Mouse (Mus musculus) left cerebral cortex, adult 8-10 months (tissue): ENCODE results near the gene Gm28047. TPM values are rescaled to one million over a fixed set of nuclear protein-coding genes. Genes with fewer than 3 reads are reported as not detected.

Experiments used
- DNase-seq, 2 experiments: peaks; one replicate each; pipeline ENCODE4 v3.0.0; 2022; ENCODE audit warnings: low spot score in 2 of 2
- total RNA-seq, 4 experiments: library from RNA; stranded (reverse); gene quantifications; 2 replicates each; pipeline ENCODE4 v1.2.4; 2022

Gene Gm28047
- total RNA-seq, 4 experiments from 2014 or later: 0.91 TPM; not detected in 3

DNA sequence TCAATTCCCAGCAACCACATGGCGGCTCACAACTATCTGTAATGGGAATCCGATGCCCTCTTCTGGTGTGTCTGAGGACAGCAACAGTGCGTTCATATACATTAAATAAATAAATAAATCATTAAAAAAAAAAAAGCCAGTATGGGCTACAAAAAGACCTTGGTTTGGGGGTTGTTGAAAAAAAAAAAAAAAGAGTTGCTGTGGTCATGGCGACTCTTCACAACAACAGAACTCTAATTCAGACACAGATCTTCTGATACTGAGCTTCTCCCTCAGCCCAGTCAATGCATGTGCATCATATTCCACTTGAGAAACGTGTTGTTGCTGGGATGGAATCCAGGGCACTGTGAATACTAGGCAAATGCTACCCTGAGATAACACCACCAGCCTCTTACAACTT is 72.3 kb downstream of the Gm28047 start:
- DNase-seq: no peak

DNA sequence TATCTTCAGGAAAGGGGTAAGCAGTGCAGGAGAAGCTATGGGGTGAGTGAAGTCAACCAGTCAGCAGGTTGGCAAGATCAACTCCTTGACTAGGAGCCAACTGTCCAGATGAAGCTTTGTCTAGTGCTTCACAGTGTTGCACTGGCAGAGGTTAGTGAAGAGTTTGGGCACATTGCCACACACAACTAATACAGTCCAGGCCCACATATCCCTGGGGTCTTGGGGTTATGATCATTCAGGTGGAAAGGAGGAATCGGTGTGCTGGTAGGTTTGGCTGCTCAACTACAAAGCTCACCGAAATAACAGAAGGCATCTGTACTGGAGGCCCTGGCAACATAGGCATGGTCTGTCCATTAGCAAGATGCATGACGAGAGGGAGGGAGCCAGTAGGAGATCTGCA is 77.4 kb downstream of the Gm28047 start:
- no peak for DNase-seq

DNA sequence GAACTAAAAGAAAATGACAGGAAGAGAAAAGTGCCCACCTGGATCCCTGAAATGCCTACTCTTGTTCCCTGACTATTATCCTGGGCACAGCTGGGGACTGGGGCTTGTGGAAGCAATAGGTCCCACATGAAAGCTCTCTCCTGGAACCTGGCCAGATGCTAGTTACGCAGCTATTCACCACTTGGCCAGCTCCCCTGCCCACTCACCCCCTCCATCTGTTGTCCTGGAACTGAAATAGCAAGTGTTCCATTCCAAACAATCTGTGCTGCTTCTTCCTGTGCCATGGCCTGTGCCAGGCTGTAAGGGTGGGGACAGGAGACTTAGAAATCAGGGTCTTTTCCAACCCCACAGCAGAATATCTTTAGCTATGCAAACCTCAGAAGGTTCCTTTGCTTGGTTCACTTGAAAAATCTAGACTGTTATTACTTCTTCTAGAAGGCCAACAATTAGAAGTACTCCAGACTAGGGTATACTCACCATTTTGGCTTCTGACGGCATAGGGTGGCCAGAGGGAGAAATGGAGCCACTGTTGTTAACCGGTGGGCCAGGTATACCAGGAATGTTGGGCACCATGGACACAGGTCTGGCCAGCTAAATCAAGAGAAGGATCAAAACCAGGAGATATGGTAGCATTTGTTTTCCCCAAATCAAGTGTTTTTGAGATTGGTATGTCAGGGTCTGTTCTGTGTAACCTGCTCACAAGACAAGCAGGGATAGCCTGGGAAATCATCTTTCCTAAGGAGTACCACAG is 78.0 kb downstream of the Gm28047 start:
- DNase-seq: peak; percentile 54 to 91

DNA sequence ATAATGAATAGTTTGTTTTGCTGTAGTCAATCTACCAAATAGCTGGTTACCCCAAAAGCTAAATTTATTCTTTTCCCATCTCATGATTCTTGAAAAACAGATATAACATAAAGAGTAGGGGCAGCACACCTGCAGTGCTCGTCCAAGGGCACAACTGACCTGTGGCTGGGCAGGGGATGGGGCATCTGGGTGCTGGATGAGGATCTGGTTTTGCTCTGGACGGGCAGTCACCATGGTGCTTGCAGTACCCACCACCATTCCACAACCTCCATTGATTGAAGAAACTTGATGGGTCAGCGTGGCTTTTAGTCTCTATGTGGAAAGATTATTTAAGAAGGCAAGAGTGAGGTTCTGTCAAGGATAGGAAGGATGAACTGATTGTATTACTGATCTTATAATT is 78.6 kb downstream of the Gm28047 start:
- no peak for DNase-seq

DNA sequence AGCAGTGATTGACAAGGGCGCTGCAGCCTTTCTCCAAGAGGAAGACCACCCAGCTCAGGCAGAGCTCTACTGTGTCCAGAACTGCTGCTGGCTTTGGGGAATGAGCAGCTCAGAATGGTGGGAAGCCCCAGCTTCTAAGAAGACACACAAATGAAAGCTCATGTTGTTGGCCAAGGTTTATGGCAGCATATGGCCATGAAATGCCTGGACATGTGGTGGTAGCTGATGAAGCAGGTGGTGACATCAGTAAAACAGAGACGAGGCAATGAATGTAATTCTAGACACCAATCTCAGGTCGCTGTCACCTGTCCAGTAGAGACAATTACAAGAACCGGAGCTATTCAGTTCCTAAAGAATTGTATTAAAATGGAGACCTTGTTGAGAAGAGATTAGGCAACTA is 80.1 kb downstream of the Gm28047 start:
- DNase-seq: no peak

DNA sequence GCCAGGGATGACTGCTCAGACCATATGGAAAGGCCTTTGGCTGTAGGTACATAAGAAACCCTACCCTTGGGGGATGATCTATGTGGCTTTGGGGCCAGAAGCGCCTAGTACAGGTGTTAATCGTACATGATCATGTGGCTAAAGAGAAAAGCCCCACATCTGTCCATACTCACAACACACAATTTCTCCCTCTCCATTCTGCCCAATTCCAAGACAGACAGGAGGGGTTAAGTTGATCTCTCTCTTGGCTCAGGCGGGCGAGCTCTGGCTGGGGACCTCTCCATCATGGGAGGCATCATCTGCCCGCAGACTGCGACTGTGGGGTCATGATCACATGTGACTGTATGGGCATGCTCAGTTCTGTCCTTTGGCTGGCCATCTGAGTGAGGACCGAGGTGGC is 90.9 kb downstream of the Gm28047 start:
- no peak for DNase-seq

DNA sequence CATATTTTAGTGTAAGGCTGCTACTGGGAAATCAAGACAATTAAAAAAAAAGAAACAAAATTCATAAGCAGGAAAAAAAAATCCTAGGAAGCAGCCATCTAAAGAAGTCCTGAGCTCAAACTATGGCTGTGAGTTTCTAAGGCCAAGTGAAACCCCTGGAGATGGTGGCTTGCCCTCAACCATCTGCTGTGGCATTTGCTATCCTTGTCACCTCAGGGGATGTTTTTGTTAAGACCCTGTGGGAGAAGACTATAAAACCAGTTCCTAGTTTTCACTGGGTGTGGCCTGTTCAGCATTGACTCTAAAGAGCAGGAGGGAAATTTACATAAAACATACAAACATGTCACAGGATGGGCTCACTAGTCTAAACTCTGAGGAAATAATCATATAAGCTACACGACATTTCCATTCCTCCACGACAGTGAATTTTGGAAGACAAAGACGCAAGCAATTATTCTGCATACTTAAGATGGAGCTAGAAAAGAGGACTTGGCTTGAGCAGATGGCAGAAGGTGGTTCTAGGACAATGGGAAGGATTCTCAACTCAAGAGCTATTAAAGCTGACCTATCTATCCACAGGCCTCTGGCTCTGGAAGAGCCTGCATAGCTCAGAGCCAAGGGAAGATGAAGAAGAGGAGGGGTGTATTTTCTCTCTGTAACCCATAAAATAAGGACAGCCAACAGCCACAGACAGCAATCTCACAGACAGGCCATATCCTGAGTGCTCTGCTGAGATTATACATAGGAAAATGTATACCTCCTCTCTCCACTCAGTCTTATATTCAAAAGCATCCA is 92.6 kb downstream of the Gm28047 start:
- DNase-seq: no peak

DNA sequence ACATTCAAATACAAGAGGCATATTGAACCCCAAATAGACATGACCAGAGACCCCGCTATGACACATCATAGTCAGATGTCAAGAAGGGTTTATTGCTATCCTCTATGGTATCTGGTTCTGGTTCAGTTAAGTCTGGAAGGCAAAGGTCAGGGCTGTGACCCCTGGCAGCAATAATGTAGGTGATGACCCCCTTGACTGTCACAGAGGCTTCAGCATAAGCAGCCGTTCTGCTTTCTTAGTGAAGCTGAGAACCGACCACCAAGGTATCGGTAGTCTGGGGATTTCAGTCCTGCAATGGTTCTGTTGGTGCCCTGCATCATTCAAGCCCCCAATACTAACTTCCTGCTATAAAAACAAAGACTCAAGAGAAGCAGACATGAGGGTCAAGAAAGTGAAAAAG is 93.3 kb downstream of the Gm28047 start:
- DNase-seq: no peak

DNA sequence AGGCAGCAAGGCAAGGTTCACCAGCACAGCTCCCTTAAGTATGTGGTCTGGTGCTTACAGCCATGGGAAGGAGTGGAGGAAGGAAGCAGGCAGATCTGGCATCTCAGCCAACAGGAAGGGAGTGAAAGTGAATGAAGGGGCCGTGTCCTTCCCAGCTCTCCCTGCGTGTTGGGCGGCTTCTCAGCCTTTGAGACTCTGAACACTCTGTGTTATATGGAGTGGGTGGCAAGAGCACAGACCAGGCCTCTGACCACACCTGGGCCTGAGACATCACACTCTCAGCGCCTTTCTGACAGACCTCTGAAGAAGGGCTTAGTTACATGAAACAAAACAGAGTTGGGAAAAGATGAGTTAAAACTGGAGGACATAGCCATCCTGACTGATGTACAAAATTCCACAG is 94.3 kb downstream of the Gm28047 start:
- no peak for DNase-seq

DNA sequence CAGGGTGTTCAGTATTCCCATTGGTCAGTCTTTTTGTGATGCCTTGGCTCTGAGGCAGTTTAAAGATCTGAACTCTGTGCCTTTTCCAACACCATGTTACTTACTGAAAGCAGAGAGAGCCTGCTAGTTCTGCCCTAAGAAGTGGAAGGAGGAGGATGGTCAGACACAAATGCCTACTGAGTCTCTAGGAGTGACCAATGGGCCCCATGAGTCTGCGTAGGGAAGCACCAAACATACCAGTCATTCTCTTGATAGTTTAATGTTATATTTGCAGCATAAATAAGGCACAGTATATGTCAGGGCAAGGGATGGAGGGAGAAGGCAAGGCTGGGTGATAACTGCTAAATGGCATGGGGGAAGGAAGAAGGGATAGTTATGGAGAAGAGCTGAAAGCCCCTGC is 96.5 kb downstream of the Gm28047 start:
- no peak for DNase-seq

DNA sequence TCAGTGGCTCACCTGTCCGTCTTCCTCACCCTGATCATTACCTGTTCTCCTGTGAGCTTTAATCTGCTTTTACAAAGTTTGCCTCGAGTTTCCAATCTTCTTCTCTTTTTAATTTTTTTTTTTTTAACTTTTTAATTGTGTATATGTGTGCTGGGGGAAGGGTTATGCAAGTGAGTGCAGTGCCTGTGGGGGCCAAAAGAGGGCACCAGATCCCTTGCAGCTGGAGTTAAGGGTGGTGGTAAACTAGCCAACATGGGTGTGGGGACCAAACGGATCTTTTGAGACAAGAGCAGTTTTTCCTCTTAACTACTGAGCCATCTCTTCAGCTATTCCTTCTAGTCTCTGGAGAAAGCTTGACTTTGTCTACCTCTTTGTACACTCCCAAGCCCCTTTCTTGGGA is 96.9 kb downstream of the Gm28047 start:
- DNase-seq: no peak

DNA sequence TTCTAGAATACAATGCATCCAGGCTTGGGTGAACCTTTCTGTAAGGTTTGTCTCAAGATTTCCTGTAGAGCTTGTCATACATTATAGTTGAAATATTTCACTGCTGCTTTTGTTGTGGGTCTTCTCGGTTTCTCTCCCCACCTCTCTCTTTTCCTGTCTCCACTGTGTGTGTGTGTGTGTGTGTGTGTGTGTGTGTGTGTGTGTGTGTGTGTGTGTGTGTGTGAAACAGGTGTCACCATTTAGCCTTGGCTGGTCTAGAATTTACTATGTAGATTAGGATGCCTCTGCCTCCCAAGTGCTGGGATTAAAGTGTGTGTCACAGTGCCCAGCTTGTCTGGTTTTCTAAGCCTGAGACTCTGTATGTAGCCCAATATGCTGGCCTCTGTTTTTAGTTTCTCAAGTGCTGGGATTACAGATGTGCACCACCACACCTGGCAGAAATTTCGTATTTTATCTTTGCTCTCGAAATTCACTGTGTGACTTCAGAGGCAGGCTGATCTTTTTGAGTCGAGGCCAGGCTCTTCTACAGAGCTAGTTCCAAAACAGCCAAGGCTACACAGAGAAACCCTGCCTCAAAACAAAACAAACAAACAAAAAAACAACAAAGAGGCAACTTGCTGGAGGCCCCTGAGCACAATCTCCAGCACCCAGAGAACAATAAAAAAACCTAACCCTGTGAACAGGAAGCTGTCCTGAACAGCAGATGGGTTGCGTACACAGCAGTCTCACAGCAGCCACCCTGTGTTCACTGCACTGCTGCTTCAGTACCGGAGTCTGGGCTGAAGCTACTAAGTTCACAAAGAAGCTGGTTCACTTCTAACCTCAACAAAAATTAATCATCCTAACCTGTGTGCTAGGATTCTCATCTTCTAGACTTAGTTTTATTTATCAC is 98.5 kb downstream of the Gm28047 start:
- no peak for DNase-seq

DNA sequence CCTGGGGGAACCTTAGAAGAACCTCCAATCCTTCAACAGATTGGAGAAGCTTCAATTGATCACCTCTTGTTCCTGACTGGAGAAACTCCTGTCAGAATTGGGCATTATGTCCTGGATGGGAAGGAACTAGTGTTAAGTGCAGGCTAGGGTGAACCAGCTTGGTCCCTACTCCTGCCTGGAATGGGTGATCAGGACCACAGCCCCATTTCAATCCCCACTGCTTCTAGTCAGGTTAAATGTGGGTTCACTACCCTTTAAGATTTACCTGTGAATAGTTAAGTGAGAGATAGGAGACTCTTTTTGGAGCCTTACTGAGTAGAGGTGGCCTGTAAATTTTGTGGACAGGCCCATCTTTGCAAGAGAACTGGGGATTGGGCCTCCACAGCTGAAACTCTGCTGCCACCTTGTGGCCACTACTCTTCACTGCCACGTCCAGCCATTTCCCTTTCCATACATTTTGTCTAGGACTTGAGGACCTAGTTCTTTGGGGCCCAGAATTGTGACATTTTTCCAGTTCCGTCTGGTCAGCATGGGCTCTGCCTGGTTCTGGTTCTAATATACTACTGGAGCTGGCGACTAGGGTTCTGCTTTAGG is 99.9 kb downstream of the Gm28047 start, which contains the start of gene Npff:
Npff (minus strand) TSS at position 51 of the 594 bp plus-strand sequence.
- DNase-seq: peak in 1 of 2 experiments; percentile 63

DNA sequence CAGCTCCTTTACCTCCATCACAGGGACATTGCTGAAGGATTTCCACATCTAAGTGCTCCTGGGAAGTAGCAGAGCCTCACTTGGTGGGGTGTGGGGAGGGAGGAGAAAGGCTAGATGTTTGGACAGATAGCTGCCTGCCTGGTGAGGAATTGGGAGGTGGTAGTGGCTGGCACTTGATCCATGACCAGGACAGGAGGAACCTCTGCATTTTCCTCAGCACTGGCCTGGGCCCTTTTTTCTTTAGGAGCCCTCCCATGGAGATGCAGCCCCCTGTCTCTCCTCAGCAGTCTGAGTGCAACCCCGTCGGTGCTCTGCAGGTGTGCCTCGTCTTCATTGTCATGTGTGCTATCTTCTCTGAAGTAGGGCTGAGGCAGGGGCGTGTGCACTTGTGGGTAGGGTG is 103.4 kb downstream of the Gm28047 start:
- no peak for DNase-seq

DNA sequence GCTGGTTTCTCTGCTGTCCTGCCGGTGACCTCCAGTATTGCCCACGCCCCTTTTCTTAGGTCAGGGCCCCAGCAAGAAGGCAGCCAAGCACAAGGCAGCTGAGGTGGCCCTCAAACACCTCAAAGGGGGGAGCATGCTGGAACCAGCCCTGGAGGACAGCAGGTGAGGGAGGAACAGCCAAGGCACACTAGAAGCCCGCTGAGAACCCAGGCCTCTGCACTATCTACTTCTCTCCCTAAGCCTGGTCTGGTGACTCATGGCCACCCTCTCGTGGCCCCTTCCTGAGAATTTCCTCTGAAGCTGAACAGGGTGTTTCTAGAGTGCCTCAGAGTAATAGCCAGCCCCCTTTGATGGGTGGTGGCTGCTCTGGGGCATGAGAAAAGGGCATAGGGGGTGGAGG is 104.5 kb downstream of the Gm28047 start:
- no peak for DNase-seq

DNA sequence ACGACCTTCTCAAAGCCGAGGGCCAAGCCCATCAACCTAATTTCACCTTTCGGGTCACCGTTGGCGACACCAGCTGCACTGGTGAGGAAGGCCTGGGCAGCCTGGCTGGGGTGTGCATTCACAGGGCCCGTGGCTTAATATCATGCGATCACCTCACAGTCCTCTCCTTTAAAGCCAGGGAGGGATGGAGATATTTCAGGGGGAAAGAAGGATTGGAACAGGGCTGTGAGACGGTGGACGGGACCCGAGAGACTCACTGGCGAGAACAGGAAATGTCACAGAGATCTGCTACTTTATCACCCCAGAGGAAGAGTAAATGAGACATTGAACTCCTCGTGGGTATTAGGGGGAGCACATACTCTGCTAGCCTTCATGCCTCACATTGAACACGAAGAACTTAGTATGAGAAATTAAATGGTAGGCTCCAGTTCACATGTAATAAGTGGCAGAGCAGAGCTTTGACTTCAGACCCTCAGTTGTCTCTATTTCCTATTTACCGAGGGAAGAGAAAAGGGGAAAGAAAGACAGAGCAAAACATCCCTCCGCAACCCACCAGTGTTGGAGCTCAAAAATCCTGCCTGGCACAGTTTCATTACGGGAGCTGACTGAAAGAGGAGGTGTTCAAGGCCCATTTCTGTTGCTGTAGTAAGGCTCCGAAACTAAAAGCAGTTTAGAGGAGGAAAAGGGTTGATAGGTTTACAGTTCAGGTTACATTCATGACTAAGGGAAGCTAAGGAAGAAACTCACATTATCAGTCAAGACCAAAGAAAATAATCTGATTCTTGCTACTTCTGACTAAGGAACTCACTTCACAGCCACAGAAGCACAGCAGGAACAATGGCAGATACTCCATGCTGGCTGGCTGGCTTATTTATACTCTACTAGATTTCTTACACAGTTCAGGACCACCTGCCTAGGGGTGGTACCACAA is 105.4 kb downstream of the Gm28047 start:
- DNase-seq: no peak

DNA sequence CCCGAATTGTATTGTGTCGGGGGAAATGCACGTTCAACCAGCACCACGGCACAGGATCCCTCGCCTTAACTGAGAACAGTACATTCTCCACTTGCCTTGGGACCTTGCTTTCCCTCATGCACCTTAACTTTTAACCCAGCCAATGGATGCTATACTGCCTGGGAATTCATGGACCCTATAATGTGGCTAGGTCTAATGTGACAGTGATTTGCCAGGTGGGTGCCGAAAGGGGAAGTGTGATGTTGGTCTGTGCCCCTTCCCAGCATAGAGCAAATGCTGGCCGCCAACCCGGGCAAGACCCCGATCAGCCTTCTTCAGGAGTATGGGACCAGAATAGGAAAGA is 106.0 kb downstream of the Gm28047 start:
- no peak for DNase-seq

DNA sequence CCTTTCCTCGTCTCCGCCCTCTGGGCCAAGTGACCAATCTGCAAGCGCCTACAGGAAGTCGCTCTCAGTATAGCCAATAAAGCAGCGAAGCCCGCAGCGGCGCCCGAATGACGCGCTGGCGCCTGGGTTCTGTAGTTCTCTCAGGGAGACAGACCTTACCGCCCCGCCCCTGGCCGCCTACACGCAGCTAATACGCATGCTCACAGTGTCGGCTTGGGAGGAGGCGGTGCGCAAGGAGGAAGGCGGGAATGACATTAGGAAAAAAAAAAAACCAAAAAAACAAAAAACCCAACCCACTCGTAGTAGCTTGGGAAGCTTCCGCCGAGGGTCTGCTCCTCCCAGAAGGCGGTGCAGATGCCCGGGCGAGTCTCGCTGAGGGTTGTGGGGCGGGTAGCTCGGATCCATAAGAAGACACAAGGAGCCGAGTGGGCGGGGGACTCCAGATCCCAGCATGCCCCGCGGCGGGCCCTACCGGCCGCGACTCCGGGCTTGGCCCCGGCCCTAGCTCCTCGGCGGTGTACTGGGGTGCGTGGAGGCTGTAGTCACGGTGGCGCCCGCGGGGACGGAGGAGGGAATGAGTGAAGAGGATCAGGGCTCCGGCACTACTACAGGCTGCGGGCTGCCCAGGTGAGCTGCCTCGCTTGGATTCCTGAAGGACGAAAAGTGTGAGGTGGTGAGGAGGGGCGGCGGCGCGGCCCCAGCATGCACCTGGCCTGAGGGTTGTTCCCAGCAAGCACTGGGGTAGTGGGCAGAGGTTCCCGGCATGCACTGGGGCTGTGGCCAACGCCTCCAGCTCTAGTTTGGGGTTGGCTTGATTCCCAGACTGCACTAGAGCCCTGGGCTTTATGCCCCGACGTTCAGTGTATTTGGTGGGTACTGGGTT is 106.7 kb downstream of the Gm28047 start, which contains the start of gene Tarbp2:
Tarbp2 (plus strand) TSS at position 217 of the 883 bp plus-strand sequence.
- DNase-seq: peak; percentile 98 to 100

DNA sequence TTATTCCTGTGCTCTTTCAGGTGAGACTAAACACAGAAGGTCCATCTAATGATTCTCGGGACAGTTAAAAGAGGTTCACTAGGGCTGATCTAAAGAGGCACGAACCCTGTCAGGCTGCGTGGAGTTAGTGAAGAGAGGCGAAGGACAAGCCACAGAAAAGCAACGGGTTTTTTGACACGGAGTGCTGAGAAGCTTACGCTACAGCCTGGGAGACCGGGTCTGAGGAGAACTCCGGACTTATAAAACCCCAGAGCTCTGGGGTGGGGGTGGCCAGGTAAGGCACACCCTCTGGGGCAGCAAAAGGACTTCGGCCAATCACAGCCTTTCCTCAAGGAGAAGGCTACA is 107.3 kb downstream of the Gm28047 start:
- DNase-seq: no peak
